Mouse (Mus musculus): ENCODE measurements around the gene Cd24a. TPM values are rescaled to one million over a fixed set of nuclear protein-coding genes. Genes with fewer than 3 reads are reported as not detected.

Cd24a gene
- total RNA-seq, 2 experiments from 2014 or later: 5.8 to 6.1 TPM

DNA sequence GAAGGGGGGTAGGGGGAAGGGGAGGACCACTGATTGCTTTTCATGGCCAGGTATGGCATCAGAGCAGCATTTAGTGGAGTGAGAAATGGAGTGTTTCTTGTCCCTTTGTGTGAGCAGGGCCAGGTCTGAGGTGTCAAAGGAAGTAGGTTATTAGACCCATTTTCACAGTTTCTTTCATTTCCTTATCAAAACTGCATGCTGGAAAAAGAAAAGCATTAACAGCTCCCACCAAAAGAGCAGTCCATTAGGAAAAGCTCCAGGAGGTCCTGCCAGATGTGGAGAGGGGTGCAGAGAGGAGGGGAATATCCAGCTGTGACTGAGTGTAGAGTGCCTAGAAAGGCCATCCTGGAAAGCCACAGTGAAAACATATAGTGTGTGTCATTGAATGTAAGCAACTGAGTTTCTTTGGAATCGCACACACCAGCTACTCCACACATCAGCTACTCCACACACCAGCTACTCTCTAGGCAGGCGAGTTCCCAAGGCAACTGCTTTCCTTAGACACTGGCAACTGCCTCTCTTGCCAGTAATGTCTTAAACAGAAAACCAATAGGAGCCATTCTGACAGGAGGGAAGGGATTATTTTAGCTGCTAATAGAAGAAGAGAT, 46.8 kb downstream of the Cd24a start:
- no peak for DNase-seq (ENCODE audit: low spot score in 2 of 2)

DNA sequence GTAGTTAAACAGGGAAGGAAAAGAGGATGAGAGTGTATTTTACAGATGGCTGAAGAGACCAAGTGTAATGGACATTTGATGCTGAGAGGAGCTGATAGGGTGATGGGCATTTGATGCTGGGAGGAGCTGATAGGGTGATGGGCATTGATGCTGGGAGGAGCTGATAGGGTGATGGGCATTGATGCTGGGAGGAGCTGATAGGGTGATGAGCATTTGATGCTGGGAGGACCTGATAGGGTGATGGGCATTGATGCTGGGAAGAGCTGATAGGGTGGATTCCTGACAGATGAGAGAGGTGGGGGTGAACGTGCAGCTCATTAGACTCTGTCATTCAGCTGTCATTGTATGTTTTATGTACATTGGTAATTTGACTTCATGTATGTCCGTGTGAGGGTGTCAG, 47.5 kb downstream of the Cd24a start:
- DNase-seq (ENCODE audit: low spot score in 2 of 2): no peak

DNA sequence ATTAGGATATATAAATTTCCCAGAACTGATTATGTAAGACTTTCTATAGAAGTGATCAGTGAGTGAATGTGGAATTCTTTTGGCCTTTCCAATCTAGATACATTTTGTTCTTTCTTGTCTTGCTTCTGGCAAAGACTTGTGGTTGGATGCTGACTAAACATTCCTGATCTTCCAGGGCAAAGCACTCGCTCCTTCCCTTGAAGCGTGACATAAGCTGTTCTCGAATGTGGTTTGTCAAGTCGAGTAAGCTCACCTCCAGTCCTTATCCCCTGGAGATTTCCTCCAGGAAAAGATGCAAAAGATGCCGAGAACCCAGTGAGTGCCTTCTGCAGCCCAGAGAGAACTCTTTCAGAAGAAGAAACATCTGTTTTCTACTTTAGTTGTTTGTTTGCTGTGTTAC, 51.1 kb downstream of the Cd24a start:
- DNase-seq (ENCODE audit: low spot score in 2 of 2): no peak

DNA sequence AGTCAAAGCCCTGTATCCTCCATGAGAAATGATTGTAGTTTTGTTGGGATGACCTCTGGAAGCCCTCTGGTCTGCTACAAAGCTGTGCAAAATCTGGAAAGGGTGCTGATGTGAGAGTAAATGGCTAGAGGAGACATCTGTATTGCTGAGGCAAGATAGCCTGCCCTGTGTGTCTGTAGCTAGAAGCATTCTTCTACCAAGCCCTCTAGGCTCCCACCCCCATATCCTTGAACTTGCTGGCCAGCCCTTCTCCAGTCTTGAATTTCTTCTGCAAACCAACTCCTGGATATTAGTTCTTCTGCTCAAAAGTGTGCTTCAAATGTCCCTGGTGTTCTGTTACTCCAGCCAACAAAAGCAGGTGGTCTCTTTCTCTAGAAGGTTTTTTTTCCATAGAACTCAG, 51.8 kb downstream of the Cd24a start:
- no peak for DNase-seq (ENCODE audit: low spot score in 2 of 2)

DNA sequence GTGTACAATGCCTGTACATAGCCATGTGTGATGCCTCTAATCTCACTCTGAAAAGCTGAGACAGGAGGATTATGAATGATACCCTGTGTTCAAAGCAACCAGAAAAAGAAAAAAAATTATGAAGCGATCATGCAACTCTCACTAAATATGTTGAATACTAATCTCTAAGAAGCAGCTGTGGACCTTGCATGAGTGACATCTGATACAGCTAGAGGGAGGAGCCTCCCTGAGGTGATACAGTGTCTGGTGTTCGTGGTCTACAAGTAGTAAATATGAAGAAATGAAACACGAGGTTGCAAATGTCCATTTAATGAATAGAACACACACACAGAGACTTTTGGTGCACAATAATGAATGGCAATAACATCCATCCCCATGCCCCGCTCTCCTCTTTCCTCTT, 52.5 kb downstream of the Cd24a start:
- DNase-seq (ENCODE audit: low spot score in 2 of 2): no peak

DNA sequence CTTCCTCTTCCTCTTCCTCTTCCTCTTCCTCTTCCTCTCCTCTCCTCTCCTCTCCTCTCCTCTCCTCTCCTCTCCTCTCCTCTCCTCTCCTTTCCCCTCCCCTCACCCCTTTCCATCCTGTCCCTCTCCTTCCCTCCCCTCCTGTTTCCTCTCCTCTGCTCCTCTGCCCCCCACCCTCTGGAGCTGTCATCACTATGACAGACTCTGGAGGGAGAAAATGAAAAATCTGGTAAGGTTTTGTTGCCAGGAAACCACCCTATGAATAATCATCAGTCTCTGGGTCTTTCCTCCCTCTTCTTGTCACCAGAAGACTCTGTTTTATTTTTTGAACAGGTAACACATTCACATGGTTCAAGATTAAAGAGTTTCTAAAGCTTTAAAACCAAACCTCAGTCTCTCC, 53.0 kb downstream of the Cd24a start:
- no peak for DNase-seq (ENCODE audit: low spot score in 2 of 2)

DNA sequence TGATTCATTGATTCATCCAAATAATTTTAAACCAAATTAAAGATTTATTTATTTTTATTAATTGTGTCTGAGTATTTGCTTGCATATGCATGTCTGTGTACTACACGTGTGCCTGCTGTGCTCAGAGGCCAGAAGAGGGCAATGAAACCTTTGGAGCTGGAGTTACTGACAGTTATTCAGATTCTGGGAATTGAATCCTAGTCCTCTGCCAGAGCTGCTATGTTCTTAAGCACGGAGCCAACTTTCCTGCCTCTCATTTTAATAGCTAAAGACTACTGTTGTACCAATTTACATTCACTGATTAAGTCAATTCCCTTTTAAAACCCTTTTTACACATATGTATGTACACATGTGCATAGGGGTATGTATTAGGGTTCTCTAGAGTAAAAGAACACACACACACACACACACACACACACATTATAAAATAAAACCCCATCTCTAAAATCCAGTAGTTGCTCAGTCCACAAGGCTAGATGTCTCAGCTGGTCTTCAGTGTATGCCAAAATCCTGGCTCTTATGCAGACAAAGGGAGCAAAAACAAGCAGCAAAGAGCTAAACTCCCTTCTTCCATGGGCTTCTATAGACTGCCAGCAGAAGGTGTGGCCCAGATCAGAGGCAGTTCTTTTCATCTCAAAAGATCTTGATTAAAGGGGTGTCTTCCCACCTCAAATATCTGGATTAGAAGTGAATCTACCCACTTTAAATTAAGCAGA, 53.7 kb downstream of the Cd24a start:
- DNase-seq (ENCODE audit: low spot score in 2 of 2): no peak

DNA sequence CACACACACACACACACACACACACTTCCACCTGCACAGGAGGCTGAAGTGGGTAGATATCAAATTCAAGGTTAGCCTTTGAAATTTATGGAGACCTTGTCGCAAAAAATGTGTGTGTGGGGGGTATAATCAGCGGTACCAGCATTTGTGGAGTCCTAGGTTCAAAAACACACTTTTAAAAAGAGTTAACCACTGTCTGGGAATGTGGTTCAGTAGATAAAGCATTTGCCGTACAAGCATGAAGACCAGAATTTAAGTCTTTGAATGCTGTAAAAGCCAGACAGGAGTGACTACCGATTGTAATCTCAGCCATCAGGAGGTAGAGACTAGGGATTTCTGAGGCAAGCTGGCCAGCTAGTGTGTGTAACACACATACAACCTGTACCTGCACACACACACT, 55.0 kb downstream of the Cd24a start:
- DNase-seq (ENCODE audit: low spot score in 2 of 2): no peak

Other genes starting within 250 kb of the Cd24a start
- gene Bend3, start 99.5 kb upstream of the Cd24a start, total RNA-seq (2021): 1 to 10 TPM; 3.1 to 4.2 TPM
- 10 to 100 TPM in 1 of 2 experiments, 1 to 10 TPM in 1; 3.0 to 16.9 TPM for gene Gm9803, start 54.2 kb upstream of the Cd24a start, total RNA-seq (2021)
- 10 to 100 TPM; 39.1 to 42.8 TPM for gene 1700021F05Rik, start 37.3 kb upstream of the Cd24a start, total RNA-seq (2021)

Data from left cerebral cortex, adult 18-20 months (tissue).